8 mouse cellular contexts compared by ENCODE assay signal in genomic region chr7:90409934-90410333, GRCm38 (mm10). TPM values are rescaled to one million over a fixed set of nuclear protein-coding genes. Genes with fewer than 3 reads are reported as not detected.
A peak's percentile ranks its signal among the peaks of the same experiment; 100 is the strongest.
DNase-seq lines count a peak whose midpoint lies in the region; ATAC-seq lines count a peak whose summit lies in the region.

No protein-coding gene starts in this region.

- no peaks in the 10 kb centered on the region for H3K36me3 ChIP-seq in forebrain, embryonic 14.5 days (ENCODE audit: control insufficient read depth, insufficient read depth, low read length)
- no peaks in the 10 kb centered on the region for H3K36me3 ChIP-seq in forebrain, embryonic 15.5 days

- H3K27me3 ChIP-seq in forebrain, embryonic 14.5 days (replicated peaks; ENCODE audit: control insufficient read depth, insufficient read depth, low read length) = no peaks in the 10 kb centered on the region
- H3K27me3 ChIP-seq in forebrain, embryonic 15.5 days = no peaks in the 10 kb centered on the region

- no peak overlapping the region for H3K4me3 ChIP-seq in forebrain, embryonic 14.5 days (ENCODE audit: low read depth, low read length)
- H3K4me3 ChIP-seq in forebrain, embryonic 15.5 days = no peak overlapping the region

- no peak overlapping the region for H3K9ac ChIP-seq in forebrain, embryonic 14.5 days (ENCODE audit: low read length)
- H3K9ac ChIP-seq in forebrain, embryonic 15.5 days (replicated peaks) = no peak overlapping the region

- H3K9me3 ChIP-seq in forebrain, embryonic 14.5 days (replicated peaks; ENCODE audit: control insufficient read depth, low read length) = no peaks in the 10 kb centered on the region
- no peaks in the 10 kb centered on the region for H3K9me3 ChIP-seq in forebrain, embryonic 15.5 days

- 44% methylated on average over 3 of the region's 3 CpGs for whole genome bisulfite sequencing in forebrain, embryonic 14.5 days
- WGBS in forebrain, embryonic 15.5 days = 50% methylated on average over 3 of the region's 3 CpGs

- no peak overlapping the region for H3K4me2 ChIP-seq in forebrain, embryonic 14.5 days (ENCODE audit: low read length)
- no peak overlapping the region for H3K4me2 ChIP-seq in forebrain, embryonic 15.5 days (replicated peaks)

- DNase-seq in forebrain, embryonic 14.5 days (ENCODE audit: low spot score) = peak; percentile 68
- peak; percentile 84 for DNase-seq in 3T3-L1 (ENCODE audit: low read depth, low spot score)
- peak; percentile 82 for DNase-seq in adrenal gland, postnatal 10 days
- DNase-seq in embryo, embryonic 11.5 days (ENCODE audit: low read depth, low spot score) = peak; percentile 37
- DNase-seq in kidney, postnatal 10 days = peak; percentile 81
- DNase-seq in lung, postnatal 25 days (ENCODE audit: low spot score) = peak; percentile 73
- DNase-seq in spleen, adult 12 weeks (ENCODE audit: low spot score) = peak; percentile 11

- 0 out of 2 replicates have a peak, but pooled peaks have one; percentile 34 for ATAC-seq in forebrain, embryonic 14.5 days
- ATAC-seq in forebrain, embryonic 15.5 days (replicated peaks) = no peak

- no peaks in the 10 kb centered on the region for H3K4me1 ChIP-seq in forebrain, embryonic 14.5 days (ENCODE audit: control insufficient read depth, insufficient read depth, low read length)
- no peaks in the 10 kb centered on the region for H3K4me1 ChIP-seq in forebrain, embryonic 15.5 days

- H3K27ac ChIP-seq in forebrain, embryonic 14.5 days (ENCODE audit: low read depth, low read length) = no peak overlapping the region
- H3K27ac ChIP-seq in forebrain, embryonic 15.5 days (replicated peaks) = no peak overlapping the region

RNA-seq across cellular contexts. Expression of gene Ccdc89, which starts 16.4 kb away (rescaled TPM):
- 1.8 and 2.0 TPM in 2 replicates for polyA plus RNA-seq in forebrain, embryonic 14.5 days (2014; fragmentation: Nextera tagmentation; extraction: Ambion mirVana)
- 1.3 and 1.5 TPM in 2 replicates for polyA plus RNA-seq in forebrain, embryonic 15.5 days (2015; fragmentation: Nextera tagmentation; extraction: Ambion mirVana)
- total RNA-seq in adrenal gland, postnatal 10 days (2021) = under 1 TPM; 0.24 to 0.48 TPM

RNA-seq across cellular contexts. Expression of gene Crebzf, which starts 32.6 kb away (rescaled TPM):
- polyA plus RNA-seq in forebrain, embryonic 14.5 days (2014; fragmentation: Nextera tagmentation; extraction: Ambion mirVana) = 32.9 and 34.8 TPM in 2 replicates
- polyA plus RNA-seq in forebrain, embryonic 15.5 days (2015; fragmentation: Nextera tagmentation; extraction: Ambion mirVana) = 33.3 and 38.1 TPM in 2 replicates
- 10 to 100 TPM; 52.5 to 66.9 TPM for total RNA-seq in adrenal gland, postnatal 10 days (2021)

RNA-seq across cellular contexts. Expression of gene Tmem126a, which starts 47.1 kb away (rescaled TPM):
- polyA plus RNA-seq in forebrain, embryonic 14.5 days (2014; fragmentation: Nextera tagmentation; extraction: Ambion mirVana) = 117 and 121 TPM in 2 replicates
- 108 and 112 TPM in 2 replicates for polyA plus RNA-seq in forebrain, embryonic 15.5 days (2015; fragmentation: Nextera tagmentation; extraction: Ambion mirVana)
- 10 to 100 TPM; 68.0 to 75.9 TPM for total RNA-seq in adrenal gland, postnatal 10 days (2021)

Comparison
In these comparisons a context has a peak if more than half of its experiments do, and no peak if none do; other contexts are left out.
1. DNase-seq: peak in every context shown above with its lines; median percentile 84 in 3T3-L1; 82 in adrenal gland, postnatal 10 days; 81 in kidney, postnatal 10 days; 73 in lung, postnatal 25 days; 68 in forebrain, embryonic 14.5 days; 37 in embryo, embryonic 11.5 days; 11 in spleen, adult 12 weeks.